Mouse (Mus musculus): ENCODE results near the gene Clcf1.

- no peak for TF ChIP-seq POLR2A (IDR thresholded peaks at IDR 0.05; ENCODE audit: borderline replicate concordance, extremely low read depth, low read depth, low read length)
- peak; percentile 76 for TF ChIP-seq CTCF (IDR thresholded peaks at IDR 0.05; ENCODE audit: insufficient read depth, low read length)
Observed at GRCm38 (mm10) chr19:4227894-4228678, 14.0 kb downstream of the Clcf1 start.

Measured in lung, adult 2 months (tissue).